Mouse (Mus musculus) C2C12 (cell line): Measurements from ENCODE around the gene Etv6.

Source experiments
- CEBPB ChIP-seq: IDR thresholded peaks from one replicate; pipeline ENCODE4 v1.6.1; 2011; ENCODE audit warnings: low read depth, mild to moderate bottlenecking, control low read depth, moderate library complexity
- CTCF ChIP-seq: IDR thresholded peaks from one replicate; pipeline ENCODE4 v1.5.1; 2011; ENCODE audit not compliant: control insufficient read depth, insufficient read depth, insufficient read length

DNA sequence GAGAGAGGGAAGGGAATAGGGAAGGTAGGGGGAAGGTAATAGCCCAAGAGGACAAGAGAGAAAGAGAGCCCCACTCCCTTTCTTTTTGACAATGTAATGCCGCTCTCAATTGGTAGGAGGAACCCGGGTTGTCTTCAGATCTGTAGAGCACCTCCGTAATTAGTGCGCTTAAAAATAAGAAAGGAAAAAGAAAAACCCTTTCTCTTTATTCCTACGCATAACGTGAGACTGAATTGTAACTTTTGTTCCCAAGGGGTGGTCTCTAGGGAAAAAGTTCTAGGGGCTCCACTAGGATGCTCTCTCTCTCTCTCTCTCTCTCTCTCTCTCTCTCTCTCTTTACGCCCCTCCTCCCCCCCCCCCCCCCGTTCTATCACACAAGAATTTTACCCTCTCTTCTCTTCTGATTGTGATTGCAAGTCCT, 1.0 kb downstream of the Etv6 start:
- no peak for TF ChIP-seq CTCF
- TF ChIP-seq CEBPB, result no peak
